Mouse (Mus musculus) cerebellum, adult 2 months (tissue): ENCODE measurements around the gene Gm13275.
"Not testable (repeated sequence)": the region's sequence is repeated elsewhere in the genome, so short reads cannot be mapped to it uniquely, and the experiment has no call there.

Experiments
- CTCF ChIP-seq: fragments of 200-500 bp; IDR thresholded peaks from 2 replicates; pipeline ENCODE4 v1.5.1; 2011; ENCODE audit warnings: low read depth, mild to moderate bottlenecking, control low read depth, low read length, moderate library complexity, borderline replicate concordance; ENCODE audit not compliant: insufficient read depth
- POLR2A ChIP-seq: fragments of 200-500 bp; IDR thresholded peaks from 2 replicates; pipeline ENCODE4 v1.6.1; 2011; ENCODE audit warnings: low read length, control low read depth, borderline replicate concordance; ENCODE audit not compliant: insufficient read depth

- not testable (repeated sequence) for TF ChIP-seq POLR2A, CTCF
These were observed 37.4 kb upstream of the Gm13275 start for GRCm38 (mm10) chr4:88756581-88757513.
